Mouse (Mus musculus) heart, adult 9 months (tissue): ENCODE measurements around the gene Vmn2r60.
"Not testable (repeated sequence)": the region's sequence is repeated elsewhere in the genome, so short reads cannot be mapped to it uniquely, and the experiment has no call there.

ENCODE experiments used
- DNase-seq, 2 experiments: peaks; one replicate each; pipeline ENCODE4 v3.0.0; 2022; ENCODE audit warnings: low spot score in 2 of 2

The Vmn2r60 gene

GRCm38 (mm10) chr7:42107470-42107869 is at the start of gene Vmn2r60:
TSS of gene Vmn2r60 (plus strand) at chr7:42107770.
- DNase-seq = no peak

- DNase-seq = no peak
Measured at GRCm38 (mm10) chr7:42058923-42059322, 48.6 kb upstream of the Vmn2r60 start, which contains the start of gene Vmn2r59. TSS of gene Vmn2r59 (minus strand) at chr7:42059023.

DNA sequence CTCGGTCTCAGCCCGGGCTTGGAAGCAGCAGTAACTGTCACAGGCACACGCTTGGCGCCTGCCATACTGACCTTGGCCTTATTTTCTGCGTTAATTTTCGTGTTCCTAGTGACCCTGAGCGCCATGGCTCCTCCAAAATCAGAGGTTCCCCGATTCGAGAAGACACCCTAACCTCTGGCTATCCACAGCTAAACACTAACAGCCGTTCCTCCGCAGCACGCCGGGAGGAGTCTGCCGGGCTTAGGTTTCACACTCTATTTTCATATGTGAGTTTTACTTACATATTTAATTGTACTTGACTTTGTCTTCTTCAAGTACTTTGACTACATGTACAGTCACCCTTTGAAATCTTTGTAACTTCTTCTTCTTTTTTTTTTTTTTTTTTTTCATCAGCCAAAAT is 509 bp upstream of the Vmn2r60 start:
- DNase-seq = not testable (repeated sequence)
